Mouse (Mus musculus): ENCODE results near the gene Kat5. TPM values are rescaled to one million over a fixed set of nuclear protein-coding genes. Genes with fewer than 3 reads are reported as not detected.

The Kat5 gene
- total RNA-seq, 1 experiment from 2014 or later = 89.0 TPM

DNA sequence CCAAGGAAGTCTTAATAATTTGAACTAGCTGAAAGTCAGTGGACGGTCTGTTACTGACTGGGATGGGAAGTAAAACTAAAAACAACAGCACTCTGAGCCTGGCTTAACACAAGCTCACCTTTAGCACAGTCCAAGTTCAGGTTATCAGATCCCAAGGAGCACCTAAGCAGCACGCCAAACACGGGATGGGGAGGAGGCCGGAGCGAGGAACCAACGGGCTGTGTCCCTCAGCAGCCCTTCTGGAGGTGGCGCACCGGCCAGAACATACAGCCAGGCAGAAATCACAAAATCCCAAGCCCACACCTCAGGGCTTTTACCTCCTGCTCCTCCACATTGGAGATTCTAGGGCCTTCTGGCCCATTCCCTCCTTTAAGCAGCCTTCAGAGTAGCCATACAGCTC, 51.3 kb downstream of the Kat5 start:
- no peak for ATAC-seq (ENCODE audit: extremely low read depth, insufficient number of reproducible peaks, low FRiP score, poor library complexity, severe bottlenecking)

DNA sequence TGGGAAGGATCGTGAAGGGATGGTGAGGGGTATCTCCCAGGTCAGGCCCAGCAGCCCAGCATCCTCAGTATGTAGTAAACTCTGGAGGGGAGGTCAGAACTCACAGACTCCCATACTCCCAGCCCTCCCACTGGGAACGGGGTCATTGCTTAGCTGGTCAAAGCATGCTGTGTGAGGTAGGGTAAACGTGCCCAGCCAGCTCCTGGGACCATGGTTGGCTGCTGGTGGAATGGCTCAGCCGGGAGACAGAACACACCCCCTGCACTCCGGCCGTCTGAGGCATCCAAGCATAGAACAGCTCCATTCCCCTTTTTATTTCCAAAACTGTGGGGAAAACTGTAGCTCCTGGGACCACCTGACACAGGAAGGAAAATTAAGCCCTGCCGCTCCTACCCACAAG, 51.9 kb downstream of the Kat5 start:
- ATAC-seq (ENCODE audit: extremely low read depth, insufficient number of reproducible peaks, low FRiP score, poor library complexity, severe bottlenecking) = no peak

DNA sequence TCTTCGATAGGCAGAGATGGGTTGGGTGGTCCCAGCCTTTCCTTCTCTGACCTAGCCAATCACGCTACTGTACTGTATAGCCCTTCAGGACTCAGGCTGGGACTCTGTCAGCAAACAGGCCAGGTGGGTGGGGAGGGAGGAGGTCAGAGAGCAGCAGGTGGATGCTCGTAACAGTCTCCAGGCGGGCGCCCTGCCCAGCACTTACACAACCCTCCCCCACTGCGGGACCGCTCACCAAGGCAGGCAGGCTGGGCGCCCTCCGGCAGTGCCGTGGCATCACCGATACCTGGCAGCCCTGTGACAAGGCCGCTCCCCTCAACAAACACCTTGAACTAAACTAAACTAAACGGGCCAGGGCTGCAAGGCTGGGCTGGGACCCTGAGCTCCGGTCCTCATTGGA, 55.8 kb downstream of the Kat5 start:
- ATAC-seq (ENCODE audit: extremely low read depth, insufficient number of reproducible peaks, low FRiP score, poor library complexity, severe bottlenecking) = no peak

DNA sequence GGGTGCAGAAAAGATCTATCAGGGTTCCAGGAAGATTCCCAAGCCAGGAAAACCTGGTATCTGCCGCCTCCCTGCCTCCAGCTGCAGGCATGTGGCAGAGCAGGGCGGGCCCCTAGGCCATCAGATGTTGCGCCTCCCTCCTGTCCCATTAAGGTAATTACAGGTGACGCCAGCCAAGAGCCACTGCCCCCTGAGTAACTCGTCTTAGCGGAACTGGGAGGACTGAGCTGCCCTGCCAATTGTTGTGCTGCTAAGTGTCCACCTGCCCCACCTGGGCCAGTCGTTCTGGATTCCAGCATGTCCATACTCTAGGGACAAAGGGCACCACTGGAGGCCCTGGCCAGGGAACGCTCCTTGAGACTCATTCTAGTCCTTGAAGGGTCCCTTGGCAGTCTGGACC, 56.2 kb downstream of the Kat5 start:
- ATAC-seq (ENCODE audit: extremely low read depth, insufficient number of reproducible peaks, low FRiP score, poor library complexity, severe bottlenecking) = no peak

Other genes starting within 250 kb of the Kat5 start
- 31.6 and 36.8 TPM in 2 replicates for gene Eif1ad, start 243.5 kb downstream of the Kat5 start, total RNA-seq (2017)
- gene Banf1, start 243.1 kb downstream of the Kat5 start, total RNA-seq (2017) = 15.2 and 17.9 TPM in 2 replicates
- 135 and 147 TPM in 2 replicates for gene Sart1, start 221.5 kb downstream of the Kat5 start, total RNA-seq (2017)
- 1.5 TPM in 1 of 2 replicates, not detected in the other for gene Tsga10ip, start 207.7 kb downstream of the Kat5 start, total RNA-seq (2017)
- gene Drap1, start 185.3 kb downstream of the Kat5 start, total RNA-seq (2017) = 91.6 and 100 TPM in 2 replicates
- 21.1 and 22.2 TPM in 2 replicates for gene AI837181, start 185.1 kb downstream of the Kat5 start, total RNA-seq (2017)
- gene Fosl1, start 162.7 kb downstream of the Kat5 start, total RNA-seq (2017) = not detected in 2 replicates
- gene Ccdc85b, start 152.3 kb downstream of the Kat5 start, total RNA-seq (2017) = 2.3 and 2.8 TPM in 2 replicates
- 133 and 137 TPM in 2 replicates for gene Fibp, start 149.6 kb downstream of the Kat5 start, total RNA-seq (2017)
- gene Ctsw, start 141.7 kb downstream of the Kat5 start, total RNA-seq (2017) = 11.1 and 11.2 TPM in 2 replicates
- 0.70 TPM in 1 of 2 replicates, not detected in the other for gene Efemp2, start 136.3 kb downstream of the Kat5 start, total RNA-seq (2017)
- 19.0 and 22.0 TPM in 2 replicates for gene Mus81, start 121.8 kb downstream of the Kat5 start, total RNA-seq (2017)
- gene Cfl1, start 119.8 kb downstream of the Kat5 start, total RNA-seq (2017) = 1,009 and 1,084 TPM in 2 replicates
- gene 1700020D05Rik, start 106.5 kb downstream of the Kat5 start, total RNA-seq (2017) = 0.86 and 5.0 TPM in 2 replicates
- gene Snx32, start 99.7 kb downstream of the Kat5 start, total RNA-seq (2017) = 7.4 and 11.3 TPM in 2 replicates
- gene Ovol1, start 49.6 kb downstream of the Kat5 start, total RNA-seq (2017) = 0.23 and 0.25 TPM in 2 replicates
- 14.6 and 18.0 TPM in 2 replicates for gene Ap5b1, start 42.2 kb downstream of the Kat5 start, total RNA-seq (2017)
- gene Rnaseh2c, start 8.4 kb downstream of the Kat5 start, total RNA-seq (2017) = 50.5 and 64.0 TPM in 2 replicates
- 143 and 145 TPM in 2 replicates for gene Rela, start 27.2 kb upstream of the Kat5 start, total RNA-seq (2017)
- gene Sipa1, start 53.5 kb upstream of the Kat5 start, total RNA-seq (2017) = 199 and 249 TPM in 2 replicates
- gene Map3k11, start 78.5 kb upstream of the Kat5 start, total RNA-seq (2017) = 64.1 and 65.3 TPM in 2 replicates
- gene Pcnx3, start 78.7 kb upstream of the Kat5 start, total RNA-seq (2017) = 58.3 and 60.2 TPM in 2 replicates
- 1.7 and 2.3 TPM in 2 replicates for gene Kcnk7, start 94.1 kb upstream of the Kat5 start, total RNA-seq (2017)
- 88.8 and 91.8 TPM in 2 replicates for gene Ehbp1l1, start 116.1 kb upstream of the Kat5 start, total RNA-seq (2017)
- 21.1 and 24.4 TPM in 2 replicates for gene Fam89b, start 119.4 kb upstream of the Kat5 start, total RNA-seq (2017)
- gene Ltbp3, start 130.7 kb upstream of the Kat5 start, total RNA-seq (2017) = 0.35 TPM in 1 of 2 replicates, not detected in the other
- 35.9 and 44.0 TPM in 2 replicates for gene Scyl1, start 161.2 kb upstream of the Kat5 start, total RNA-seq (2017)

Measured in neutrophil, adult 5-6 weeks (primary cell).